Mouse (Mus musculus): ENCODE measurements around the gene Dapp1.

DNA sequence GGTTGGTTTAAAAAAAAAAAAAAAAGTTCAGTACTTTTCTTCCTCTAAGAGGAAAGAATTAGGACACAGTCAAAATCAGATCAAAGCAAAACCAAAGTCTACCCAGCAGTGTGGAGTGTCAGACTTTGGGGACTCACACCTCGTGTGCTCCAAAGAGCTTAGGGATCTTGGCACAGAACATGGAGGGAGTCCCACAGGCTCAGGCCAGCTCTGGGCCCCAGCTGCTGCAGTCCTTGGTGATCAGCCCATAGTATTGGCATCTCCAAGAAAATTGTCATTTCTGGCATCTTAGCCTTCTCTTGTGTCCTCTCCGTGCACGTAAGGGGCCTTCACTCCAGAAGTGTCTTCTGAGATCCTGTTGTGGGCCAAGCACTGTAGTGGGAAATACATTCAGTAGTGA is 90.3 kb downstream of the Dapp1 start:
- TF ChIP-seq CTCF (IDR thresholded peaks at IDR 0.05; ENCODE audit: low read depth) (no peak), EP300 (IDR thresholded peaks at IDR 0.05; ENCODE audit: low read depth) (no peak)

All from liver, postnatal 0 days (tissue).